Mouse (Mus musculus): ENCODE measurements around the gene Prrg2. TPM values are rescaled to one million over a fixed set of nuclear protein-coding genes. Genes with fewer than 3 reads are reported as not detected.

The Prrg2 gene
- total and polyA plus RNA-seq, 2 experiments from 2014 or later, result 7.7 to 13.7 TPM

- ATAC-seq (ENCODE audit: low FRiP score) (no peak), DNase-seq (ENCODE audit: low spot score) (no peak)
- peaks cover 74% of the 10 kb centered on the region for H3K36me3 ChIP-seq (ENCODE audit: insufficient read depth, low read length)
- no peaks in the 10 kb centered on the region for H3K9me3 ChIP-seq (ENCODE audit: low read length)
- WGBS, result 90% methylated on average over 6 of the region's 6 CpGs
- TF ChIP-seq CTCF (IDR thresholded peaks at IDR 0.05), result no peak
- no peak overlapping the region for H3K9ac ChIP-seq (replicated peaks; ENCODE audit: low read length, poor library complexity, severe bottlenecking)
- no peak overlapping the region for H3K27ac ChIP-seq (ENCODE audit: low read depth, low read length)
- no peaks in the 10 kb centered on the region for H3K27me3 ChIP-seq (ENCODE audit: insufficient read depth, low read length)
- H3K4me1 ChIP-seq (ENCODE audit: insufficient read depth, low read length), result peaks cover 3% of the 10 kb centered on the region; the same call in 1 of the 2 replicates
- H3K4me3 ChIP-seq (ENCODE audit: low read depth, low read length), result no peak overlapping the region
- H3K4me2 ChIP-seq (ENCODE audit: low read depth, low read length, poor library complexity, severe bottlenecking), result no peak overlapping the region
Observed at GRCm38 (mm10) chr7:45029995-45030394, 32.5 kb downstream of the Prrg2 start.

DNA sequence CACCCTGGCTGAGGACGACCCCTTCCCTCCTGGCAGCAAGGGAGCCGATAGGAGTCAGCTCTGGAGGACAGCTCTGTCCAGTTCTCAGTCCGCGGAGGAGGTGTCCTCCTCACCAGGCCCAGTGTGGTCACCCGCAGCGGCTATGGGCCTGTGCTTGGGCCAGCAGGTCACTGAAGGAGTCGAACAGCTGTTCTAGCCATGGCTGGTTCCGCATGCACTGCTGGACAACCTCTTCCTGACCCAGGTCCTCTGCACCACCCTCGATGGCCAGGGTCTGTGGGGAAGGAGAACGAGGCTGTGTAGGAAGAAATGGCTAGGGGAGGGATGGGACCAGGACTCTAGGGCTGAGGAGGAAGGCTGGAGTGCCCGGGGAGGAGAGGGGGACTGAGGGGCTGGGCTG lies 34.1 kb downstream of the Prrg2 start:
- Histone ChIP-seq H3K4me3 (ENCODE audit: low read depth, low read length) (no peak overlapping the region), H3K27me3 (ENCODE audit: insufficient read depth, low read length) (no peaks in the 10 kb centered on the region), H3K9ac (replicated peaks; ENCODE audit: low read length, poor library complexity, severe bottlenecking) (no peak overlapping the region), H3K36me3 (ENCODE audit: insufficient read depth, low read length) (peaks cover 57% of the 10 kb centered on the region), H3K4me1 (ENCODE audit: insufficient read depth, low read length) (peaks cover 3% of the 10 kb centered on the region; the same call in 1 of the 2 replicates), H3K9me3 (ENCODE audit: low read length) (no peaks in the 10 kb centered on the region), H3K27ac (ENCODE audit: low read depth, low read length) (no peak overlapping the region), H3K4me2 (ENCODE audit: low read depth, low read length, poor library complexity, severe bottlenecking) (no peak overlapping the region)
- no peak for DNase-seq (ENCODE audit: low spot score)
- no peak for TF ChIP-seq CTCF (IDR thresholded peaks at IDR 0.05)
- ATAC-seq (ENCODE audit: low FRiP score), result no peak
- WGBS, result 90% methylated on average over 11 of the region's 11 CpGs

- Histone ChIP-seq H3K4me3 (ENCODE audit: low read depth, low read length) (no peak overlapping the region), H3K9me3 (ENCODE audit: low read length) (no peaks in the 10 kb centered on the region), H3K36me3 (ENCODE audit: insufficient read depth, low read length) (peaks cover 52% of the 10 kb centered on the region), H3K4me2 (ENCODE audit: low read depth, low read length, poor library complexity, severe bottlenecking) (no peak overlapping the region), H3K9ac (replicated peaks; ENCODE audit: low read length, poor library complexity, severe bottlenecking) (no peak overlapping the region), H3K27me3 (ENCODE audit: insufficient read depth, low read length) (no peaks in the 10 kb centered on the region), H3K27ac (ENCODE audit: low read depth, low read length) (no peak overlapping the region), H3K4me1 (ENCODE audit: insufficient read depth, low read length) (peaks cover 3% of the 10 kb centered on the region; the same call in 1 of the 2 replicates)
- DNase-seq (ENCODE audit: low spot score) (no peak), ATAC-seq (ENCODE audit: low FRiP score) (no peak)
- no peak for TF ChIP-seq CTCF (IDR thresholded peaks at IDR 0.05)
- 91% methylated on average over 9 of the region's 9 CpGs for WGBS
Observed at GRCm38 (mm10) chr7:45027761-45028160, 34.7 kb downstream of the Prrg2 start.

DNA sequence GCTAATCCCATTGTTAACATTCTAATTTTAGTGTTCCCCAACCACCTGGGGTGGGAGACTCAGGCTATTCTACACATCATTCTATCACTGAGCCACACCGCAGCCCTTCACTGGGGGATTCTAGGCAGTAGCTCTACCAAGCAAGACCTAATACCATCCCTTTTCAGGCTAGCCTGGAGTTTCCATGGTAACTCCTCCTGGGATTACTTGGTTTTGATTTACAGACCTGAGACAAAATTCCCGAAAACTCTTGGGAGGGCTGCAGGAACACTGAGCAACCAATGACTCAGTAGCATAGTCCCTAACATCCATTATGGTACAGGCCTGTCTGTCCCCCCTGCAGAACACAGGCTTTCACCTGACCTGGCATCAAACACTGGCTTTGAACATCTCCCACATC lies 36.2 kb downstream of the Prrg2 start:
- peaks cover 42% of the 10 kb centered on the region for H3K36me3 ChIP-seq (ENCODE audit: insufficient read depth, low read length)
- no peak overlapping the region for H3K4me2 ChIP-seq (ENCODE audit: low read depth, low read length, poor library complexity, severe bottlenecking)
- no peak for TF ChIP-seq CTCF (IDR thresholded peaks at IDR 0.05)
- ATAC-seq (ENCODE audit: low FRiP score) (0 out of 2 replicates have a peak, but pooled peaks have one; percentile 18), DNase-seq (ENCODE audit: low spot score) (peak; percentile 57)
- peak overlapping the region; percentile 55 for H3K27ac ChIP-seq (ENCODE audit: low read depth, low read length)
- 0 out of 2 replicates have a peak overlapping the region, but pooled peaks have one; percentile 5 for H3K9ac ChIP-seq (replicated peaks; ENCODE audit: low read length, poor library complexity, severe bottlenecking)
- 18% methylated on average over 2 of the region's 2 CpGs for WGBS
- H3K27me3 ChIP-seq (ENCODE audit: insufficient read depth, low read length), result no peaks in the 10 kb centered on the region
- no peaks in the 10 kb centered on the region for H3K9me3 ChIP-seq (ENCODE audit: low read length)
- no peak overlapping the region for H3K4me3 ChIP-seq (ENCODE audit: low read depth, low read length)
- H3K4me1 ChIP-seq (ENCODE audit: insufficient read depth, low read length), result peaks cover 3% of the 10 kb centered on the region; the same call in 1 of the 2 replicates

GRCm38 (mm10) chr7:45025601-45026220 lies 36.8 kb downstream of the Prrg2 start:
- 73% methylated on average over 8 of the region's 8 CpGs for WGBS
- DNase-seq (ENCODE audit: low spot score), result no peak
- H3K27ac ChIP-seq (ENCODE audit: low read depth, low read length), result peak overlapping the region; percentile 55; the same call in 1 of the 2 replicates
- no peak for ATAC-seq (ENCODE audit: low FRiP score)
- H3K36me3 ChIP-seq (ENCODE audit: insufficient read depth, low read length), result peaks cover 37% of the 10 kb centered on the region
- no peaks in the 10 kb centered on the region for H3K9me3 ChIP-seq (ENCODE audit: low read length)
- no peak overlapping the region for H3K4me2 ChIP-seq (ENCODE audit: low read depth, low read length, poor library complexity, severe bottlenecking)
- no peaks in the 10 kb centered on the region for H3K27me3 ChIP-seq (ENCODE audit: insufficient read depth, low read length)
- TF ChIP-seq CTCF (IDR thresholded peaks at IDR 0.05), result no peak
- H3K9ac ChIP-seq (replicated peaks; ENCODE audit: low read length, poor library complexity, severe bottlenecking), result no peak overlapping the region
- peaks cover 3% of the 10 kb centered on the region; the same call in 1 of the 2 replicates for H3K4me1 ChIP-seq (ENCODE audit: insufficient read depth, low read length)
- no peak overlapping the region for H3K4me3 ChIP-seq (ENCODE audit: low read depth, low read length)

All from midbrain, postnatal 0 days (tissue).